14 mouse cellular contexts compared by ENCODE assay signal in genomic region chr4:32464540-32464939, GRCm38 (mm10).
DNase-seq lines count a peak whose midpoint lies in the region.
"Had no signal": no experiment of that assay in that cellular context is flagged by ENCODE, and none has a peak within 500 bp of the region (broad histone marks: within the 10 kb centered on the region; RNA-seq: fewer than 3 reads in every experiment).

No protein-coding gene starts in this region.

- intact Hi-C loops in gastrocnemius, postnatal 14 days (cut with DNase I; ENCODE audit: low total_unique reads), result no loop called here

- DNase-seq in adrenal gland, adult 8-10 months, result peak; percentile 4
- DNase-seq in adrenal gland, postnatal 14 days, result no peak
- DNase-seq in 3T3-L1 (ENCODE audit: low read depth, low spot score) (peak; percentile 51), NIH3T3 (ENCODE audit: low read depth) (peak; percentile 19)
- no peak for DNase-seq in gastrocnemius, postnatal 14 days
- no peak for DNase-seq in right cerebral cortex, adult 18-20 months
- DNase-seq: adrenal gland, postnatal 25 days; cerebellum, adult 11-12 months; cerebellum, adult 8-10 months; cerebellum, postnatal 10 days; cerebellum, postnatal 36 days; embryo, embryonic 11 days; gastrocnemius, postnatal 10 days; kidney, adult 2 months had no signal

Comparison
In these comparisons a context has a peak if more than half of its experiments do, and no peak if none do; other contexts are left out.
1. DNase-seq: peak in adrenal gland, adult 8-10 months (single experiment), 3T3-L1 (single experiment) and NIH3T3 (single experiment); none in adrenal gland, postnatal 14 days (single experiment), gastrocnemius, postnatal 14 days (single experiment) and right cerebral cortex, adult 18-20 months (single experiment).